Mouse (Mus musculus): Measurements from ENCODE around the gene Lect2.

Gene Lect2

GRCm38 (mm10) chr13:56556701-56557100 lies 8.4 kb upstream of the Lect2 start:
- DNase-seq (ENCODE audit: low spot score in 2 of 2) = no peak

- DNase-seq (ENCODE audit: low spot score in 2 of 2) = peak in 1 of 2 experiments; percentile 11
These were observed 7.7 kb upstream of the Lect2 start for GRCm38 (mm10) chr13:56555957-56556356.

GRCm38 (mm10) chr13:56554409-56554808 lies 6.1 kb upstream of the Lect2 start:
- peak in 1 of 2 experiments; percentile 74 for DNase-seq (ENCODE audit: low spot score in 2 of 2)

GRCm38 (mm10) chr13:56553923-56554322 lies 5.6 kb upstream of the Lect2 start:
- no peak for DNase-seq (ENCODE audit: low spot score in 2 of 2)

- DNase-seq (ENCODE audit: low spot score in 2 of 2) = no peak
These were observed 3.4 kb upstream of the Lect2 start for GRCm38 (mm10) chr13:56551661-56552060.

GRCm38 (mm10) chr13:56550574-56550973 lies 2.3 kb upstream of the Lect2 start:
- no peak for DNase-seq (ENCODE audit: low spot score in 2 of 2)

- no peak for DNase-seq (ENCODE audit: low spot score in 2 of 2)
These were observed 1.1 kb upstream of the Lect2 start for GRCm38 (mm10) chr13:56549364-56549763.

- DNase-seq (ENCODE audit: low spot score in 2 of 2) = no peak
These were observed 3.3 kb downstream of the Lect2 start for GRCm38 (mm10) chr13:56544956-56545355.

GRCm38 (mm10) chr13:56543805-56544204 lies 4.5 kb downstream of the Lect2 start:
- DNase-seq (ENCODE audit: low spot score in 2 of 2) = no peak

- DNase-seq (ENCODE audit: low spot score in 2 of 2) = peak in 1 of 2 experiments; percentile 21
These were observed 8.5 kb downstream of the Lect2 start for GRCm38 (mm10) chr13:56539846-56540245.

- DNase-seq (ENCODE audit: low spot score in 2 of 2) = no peak
These were observed 11.3 kb downstream of the Lect2 start for GRCm38 (mm10) chr13:56537026-56537425.

- no peak for DNase-seq (ENCODE audit: low spot score in 2 of 2)
These were observed 12.7 kb downstream of the Lect2 start for GRCm38 (mm10) chr13:56535570-56535969.

GRCm38 (mm10) chr13:56534931-56535330 lies 13.4 kb downstream of the Lect2 start:
- no peak for DNase-seq (ENCODE audit: low spot score in 2 of 2)

GRCm38 (mm10) chr13:56529685-56530084 lies 18.6 kb downstream of the Lect2 start:
- DNase-seq (ENCODE audit: low spot score in 2 of 2) = no peak

GRCm38 (mm10) chr13:56529031-56529430 lies 19.3 kb downstream of the Lect2 start:
- DNase-seq (ENCODE audit: low spot score in 2 of 2) = no peak

- no peak for DNase-seq (ENCODE audit: low spot score in 2 of 2)
These were observed 20.0 kb downstream of the Lect2 start for GRCm38 (mm10) chr13:56528281-56528680.

GRCm38 (mm10) chr13:56527846-56528245 lies 20.5 kb downstream of the Lect2 start:
- no peak for DNase-seq (ENCODE audit: low spot score in 2 of 2)

- no peak for DNase-seq (ENCODE audit: low spot score in 2 of 2)
These were observed 21.4 kb downstream of the Lect2 start for GRCm38 (mm10) chr13:56526871-56527270.

- peak in 1 of 2 experiments; percentile 5 for DNase-seq (ENCODE audit: low spot score in 2 of 2)
These were observed 25.5 kb downstream of the Lect2 start for GRCm38 (mm10) chr13:56522821-56523167.

- DNase-seq (ENCODE audit: low spot score in 2 of 2) = peak; percentile 82 to 93
These were observed 26.1 kb downstream of the Lect2 start, which contains the start of gene Fbxl21 for GRCm38 (mm10) chr13:56522081-56522820. TSS of gene Fbxl21 (plus strand) at chr13:56522472.

GRCm38 (mm10) chr13:56516816-56517215 lies 31.5 kb downstream of the Lect2 start:
- DNase-seq (ENCODE audit: low spot score in 2 of 2) = no peak

- no peak for DNase-seq (ENCODE audit: low spot score in 2 of 2)
These were observed 32.0 kb downstream of the Lect2 start for GRCm38 (mm10) chr13:56516311-56516710.

GRCm38 (mm10) chr13:56513595-56513994 lies 34.7 kb downstream of the Lect2 start:
- no peak for DNase-seq (ENCODE audit: low spot score in 2 of 2)

- no peak for DNase-seq (ENCODE audit: low spot score in 2 of 2)
These were observed 38.5 kb downstream of the Lect2 start for GRCm38 (mm10) chr13:56509796-56510195.
